Mouse (Mus musculus): ENCODE results near the gene Pck1. TPM values are rescaled to one million over a fixed set of nuclear protein-coding genes. Genes with fewer than 3 reads are reported as not detected.

Pck1 gene
- 22.5 TPM for polyA plus RNA-seq (2014; fragmentation: Illumina TruSeq; extraction: RNeasy Lipid Tissue Mini Kit (QIAGEN cat#74804); ENCODE audit: insufficient read depth, low read depth, low replicate concordance)

DNA sequence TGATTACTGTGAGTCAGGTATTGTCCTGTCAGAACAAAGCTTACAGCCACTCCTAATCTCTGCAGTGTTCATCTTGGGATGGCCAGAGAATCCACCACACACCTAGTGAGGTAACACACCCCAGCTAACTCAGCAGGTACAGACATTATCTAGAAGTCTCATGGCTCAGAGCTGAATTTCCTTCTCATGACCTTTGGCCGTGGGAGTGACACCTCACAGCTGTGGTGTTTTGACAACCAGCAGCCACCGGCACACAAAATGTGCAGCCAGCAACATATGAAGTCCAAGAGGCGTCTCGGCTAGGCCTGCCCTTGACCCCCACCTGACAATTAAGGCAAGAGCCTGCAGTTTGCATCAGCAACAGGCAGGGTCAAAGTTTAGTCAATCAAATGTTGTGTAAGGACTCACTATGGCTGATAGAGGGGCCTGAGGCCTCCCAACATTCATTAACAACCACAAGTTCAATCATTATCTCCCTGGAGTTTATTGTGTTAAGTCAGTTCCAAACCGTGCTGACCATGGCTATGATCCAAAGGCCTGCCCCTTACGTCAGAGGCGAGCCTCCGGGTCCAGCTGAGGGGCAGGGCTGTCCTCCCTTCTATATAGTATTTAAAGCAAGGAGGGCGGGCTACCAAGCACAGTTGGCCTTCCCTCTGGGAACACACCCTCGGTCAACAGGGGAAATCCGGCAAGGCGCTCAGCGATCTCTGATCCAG is at the start of gene Pck1:
Gene Pck1 (plus strand): TSS at position 613 of the 716 bp plus-strand sequence.

DNA sequence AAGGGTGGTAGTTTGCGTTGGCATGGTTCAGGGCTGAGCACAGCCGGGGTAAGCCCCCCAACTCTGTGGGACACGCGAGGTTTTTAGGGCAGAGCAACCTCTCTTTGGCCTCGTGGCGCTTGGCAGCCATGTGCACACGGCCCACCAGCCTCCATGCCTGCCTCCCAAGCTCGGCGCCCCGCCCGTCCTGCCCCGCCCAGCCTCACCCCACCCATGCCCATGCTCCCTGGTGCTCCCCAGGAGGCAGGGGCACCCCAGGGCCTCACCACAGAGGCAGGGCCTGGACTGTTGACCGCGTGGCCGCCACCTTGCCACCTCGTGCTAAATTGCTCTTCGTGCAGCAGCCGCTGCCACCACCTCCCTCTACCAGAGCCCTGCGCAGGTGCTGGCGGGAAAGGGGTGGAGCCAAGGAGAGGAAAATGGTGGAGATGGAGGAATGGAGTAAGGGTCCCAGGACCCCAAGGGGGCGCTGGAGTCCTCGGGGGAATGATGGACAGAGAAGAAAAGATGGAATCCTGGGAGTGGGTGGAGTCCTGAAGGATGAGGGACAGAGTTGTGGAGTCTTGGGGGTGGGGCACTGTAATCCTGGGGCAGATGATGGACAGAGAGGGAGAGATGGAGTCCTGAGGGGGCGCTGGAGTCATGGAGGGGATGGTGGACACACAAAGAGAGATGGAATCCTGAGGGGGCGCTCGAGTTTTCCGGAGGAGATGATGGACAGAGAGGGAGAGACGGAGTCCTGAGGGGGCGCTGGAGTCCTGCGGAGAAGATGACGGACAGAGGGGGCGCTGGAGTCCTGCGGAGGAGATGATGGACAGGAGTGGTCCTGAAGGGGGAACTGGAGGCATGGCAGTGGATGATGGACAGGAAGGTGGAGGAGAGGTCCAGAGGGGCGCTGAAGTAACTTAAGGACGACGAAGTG is 33.6 kb upstream of the Pck1 start, which contains the start of gene Ctcfl:
Gene Ctcfl (minus strand): TSS at position 503 of the 922 bp plus-strand sequence.

Other genes with a start within 250 kb of the Pck1 start
- gene Bmp7, start 212.7 kb upstream of the Pck1 start, polyA plus RNA-seq (2014; fragmentation: Illumina TruSeq; extraction: RNeasy Lipid Tissue Mini Kit (QIAGEN cat#74804); ENCODE audit: insufficient read depth, low read depth, low replicate concordance), result 1.0 TPM
- gene Spo11, start 175.3 kb upstream of the Pck1 start, polyA plus RNA-seq (2014; fragmentation: Illumina TruSeq; extraction: RNeasy Lipid Tissue Mini Kit (QIAGEN cat#74804); ENCODE audit: insufficient read depth, low read depth, low replicate concordance), result not detected
- gene Rae1, start 152.9 kb upstream of the Pck1 start, polyA plus RNA-seq (2014; fragmentation: Illumina TruSeq; extraction: RNeasy Lipid Tissue Mini Kit (QIAGEN cat#74804); ENCODE audit: insufficient read depth, low read depth, low replicate concordance), result 28.7 TPM
- 15.4 TPM for gene Rbm38, start 132.6 kb upstream of the Pck1 start, polyA plus RNA-seq (2014; fragmentation: Illumina TruSeq; extraction: RNeasy Lipid Tissue Mini Kit (QIAGEN cat#74804); ENCODE audit: insufficient read depth, low read depth, low replicate concordance)
- gene Ctcfl, start 33.5 kb upstream of the Pck1 start, polyA plus RNA-seq (2014; fragmentation: Illumina TruSeq; extraction: RNeasy Lipid Tissue Mini Kit (QIAGEN cat#74804); ENCODE audit: insufficient read depth, low read depth, low replicate concordance), result not detected
- gene Zbp1, start 65.9 kb downstream of the Pck1 start, polyA plus RNA-seq (2014; fragmentation: Illumina TruSeq; extraction: RNeasy Lipid Tissue Mini Kit (QIAGEN cat#74804); ENCODE audit: insufficient read depth, low read depth, low replicate concordance), result 14.8 TPM
- 25.3 TPM for gene Pmepa1, start 123.5 kb downstream of the Pck1 start, polyA plus RNA-seq (2014; fragmentation: Illumina TruSeq; extraction: RNeasy Lipid Tissue Mini Kit (QIAGEN cat#74804); ENCODE audit: insufficient read depth, low read depth, low replicate concordance)